Mouse (Mus musculus): ENCODE results near the gene Slc30a3. TPM values are rescaled to one million over a fixed set of nuclear protein-coding genes. Genes with fewer than 3 reads are reported as not detected.

The Slc30a3 gene
- under 1 TPM in 1 of 2 experiments, not detected in 1; 0.55 TPM for total RNA-seq (2023)

DNA sequence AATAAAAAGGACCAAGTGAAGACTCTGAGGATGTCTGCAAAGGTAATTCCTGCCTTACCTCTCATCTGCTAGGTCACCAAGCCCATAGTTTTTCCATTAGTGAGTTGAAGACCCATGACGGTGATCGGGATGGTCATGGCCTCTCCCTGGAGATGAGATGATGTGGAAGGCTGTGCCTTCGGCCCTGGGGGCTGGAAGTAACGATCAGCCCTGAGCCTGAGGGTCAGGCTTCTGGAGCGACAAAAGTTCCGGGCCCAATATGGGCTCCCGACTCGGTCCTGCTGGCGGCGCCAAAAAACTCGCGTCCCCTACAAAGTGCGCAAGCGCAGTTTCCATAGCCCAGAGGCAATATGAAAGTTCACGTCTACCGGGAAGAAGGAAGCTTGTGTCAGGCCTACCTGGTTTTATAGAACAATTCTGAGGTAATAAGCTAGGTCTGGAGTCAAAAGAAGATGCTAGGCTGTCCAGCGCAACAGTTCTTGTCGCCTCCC, at the start of gene Slc30a3:
Gene Slc30a3, minus strand, starts transcription at position 238 of the 491 bp plus-strand sequence.

DNA sequence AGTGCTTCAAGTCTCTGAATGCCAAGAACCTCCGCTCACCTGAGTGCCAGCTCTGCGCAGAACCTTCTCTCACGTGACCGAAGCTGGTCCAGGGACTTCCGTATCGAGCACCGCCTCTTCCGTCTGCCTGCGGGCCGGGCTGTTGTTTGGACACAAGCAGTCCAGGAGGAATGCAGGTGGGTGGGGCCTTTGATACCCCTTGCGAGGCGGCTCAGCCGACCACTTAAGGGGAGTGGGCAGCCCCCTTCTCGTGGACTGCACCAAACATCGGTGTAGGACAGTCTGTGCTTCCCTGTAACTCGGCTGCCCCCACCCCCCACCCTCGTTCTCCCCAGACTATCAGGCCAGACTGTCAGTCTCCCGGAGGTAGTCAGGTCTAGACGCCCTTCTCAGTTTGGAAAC, 46.1 kb upstream of the Slc30a3 start, which contains the start of gene Mpv17:
Gene Mpv17, minus strand, starts transcription at position 100 of the 402 bp plus-strand sequence.

DNA sequence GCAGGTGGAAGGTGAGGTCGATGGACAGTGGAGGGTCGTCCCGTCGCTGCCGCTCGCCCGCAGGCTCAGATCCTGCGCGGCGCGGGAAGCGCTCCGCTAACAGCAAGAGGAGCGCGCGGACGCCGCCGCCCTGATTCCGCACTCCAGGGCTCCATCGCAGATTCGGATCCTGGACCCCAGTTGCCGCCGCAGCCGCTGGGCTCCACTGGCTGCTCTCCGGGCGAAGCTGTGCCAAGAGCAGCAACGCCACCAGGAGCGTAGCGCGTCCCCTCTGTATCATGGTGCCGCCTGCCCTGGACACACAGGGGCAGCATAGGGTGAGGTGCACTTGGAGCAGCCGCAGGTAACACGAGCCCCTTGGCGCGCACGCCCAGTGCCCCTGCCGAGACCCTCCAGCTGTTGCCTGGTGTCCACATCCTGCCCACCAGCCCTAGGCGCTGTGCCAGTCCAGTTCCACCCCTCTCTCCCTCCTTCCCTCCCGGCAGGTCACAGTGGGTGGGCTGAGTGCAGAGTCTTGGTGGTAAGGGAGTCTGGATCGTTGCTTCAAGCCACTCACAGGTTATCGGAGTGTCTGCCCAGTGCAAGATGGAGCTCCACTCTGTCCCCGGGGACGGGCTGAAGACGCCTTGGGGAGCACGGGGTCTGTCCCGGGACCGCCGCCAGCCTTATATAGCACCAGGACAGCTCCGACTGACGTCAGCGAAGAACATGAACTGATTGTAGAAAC, 30.4 kb upstream of the Slc30a3 start, which contains the start of gene Ucn:
Gene Ucn, minus strand, starts transcription at position 589 of the 727 bp plus-strand sequence.

DNA sequence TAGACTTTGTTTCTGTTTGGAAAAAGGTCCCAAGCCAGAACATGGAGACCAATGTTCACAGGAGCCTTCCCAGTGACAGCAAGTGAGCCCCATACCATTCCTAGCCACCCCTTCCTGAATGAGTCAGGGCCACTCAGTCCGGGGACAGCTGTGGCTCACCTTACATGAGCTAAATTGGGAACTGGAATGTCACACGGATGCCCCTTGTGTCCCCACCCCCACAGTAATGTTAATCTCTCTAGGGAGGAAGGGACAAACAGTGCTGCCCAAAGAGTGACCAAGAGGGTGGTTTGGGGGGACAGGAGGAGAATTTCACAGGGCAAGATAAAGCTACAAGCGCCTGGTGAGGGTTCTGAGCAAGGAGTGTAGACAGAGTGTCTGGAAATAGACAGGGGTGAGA, 8.3 kb upstream of the Slc30a3 start, which contains the start of gene Trim54:
Gene Trim54, plus strand, starts transcription at position 359 of the 400 bp plus-strand sequence.

DNA sequence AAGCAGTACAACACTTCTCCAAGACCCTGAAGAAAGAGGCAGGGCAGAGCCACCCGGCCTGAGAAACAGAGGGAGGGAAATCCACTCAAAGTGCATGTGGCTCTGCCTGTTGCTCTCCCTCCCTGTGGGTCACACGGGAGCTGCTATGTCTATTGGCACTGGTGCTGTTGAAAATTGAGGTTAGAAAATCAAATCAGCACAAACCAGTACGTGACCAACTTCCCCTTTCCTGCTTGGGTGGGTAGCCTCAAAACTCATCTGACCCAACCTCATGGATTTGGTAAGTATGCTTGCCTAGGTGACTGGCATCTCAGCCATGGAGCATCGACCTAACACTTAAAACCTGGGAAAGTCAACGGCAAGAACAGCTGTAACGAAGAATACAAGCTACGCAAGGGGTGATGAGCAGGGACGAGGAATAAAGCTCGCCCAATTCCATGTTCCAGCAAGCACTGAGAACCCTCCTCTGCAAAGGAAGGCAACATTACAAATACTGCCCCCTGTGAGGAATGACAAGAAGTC, 2.2 kb downstream of the Slc30a3 start, which contains the start of gene Dnajc5g:
Gene Dnajc5g, plus strand, starts transcription at position 472 of the 522 bp plus-strand sequence.

DNA sequence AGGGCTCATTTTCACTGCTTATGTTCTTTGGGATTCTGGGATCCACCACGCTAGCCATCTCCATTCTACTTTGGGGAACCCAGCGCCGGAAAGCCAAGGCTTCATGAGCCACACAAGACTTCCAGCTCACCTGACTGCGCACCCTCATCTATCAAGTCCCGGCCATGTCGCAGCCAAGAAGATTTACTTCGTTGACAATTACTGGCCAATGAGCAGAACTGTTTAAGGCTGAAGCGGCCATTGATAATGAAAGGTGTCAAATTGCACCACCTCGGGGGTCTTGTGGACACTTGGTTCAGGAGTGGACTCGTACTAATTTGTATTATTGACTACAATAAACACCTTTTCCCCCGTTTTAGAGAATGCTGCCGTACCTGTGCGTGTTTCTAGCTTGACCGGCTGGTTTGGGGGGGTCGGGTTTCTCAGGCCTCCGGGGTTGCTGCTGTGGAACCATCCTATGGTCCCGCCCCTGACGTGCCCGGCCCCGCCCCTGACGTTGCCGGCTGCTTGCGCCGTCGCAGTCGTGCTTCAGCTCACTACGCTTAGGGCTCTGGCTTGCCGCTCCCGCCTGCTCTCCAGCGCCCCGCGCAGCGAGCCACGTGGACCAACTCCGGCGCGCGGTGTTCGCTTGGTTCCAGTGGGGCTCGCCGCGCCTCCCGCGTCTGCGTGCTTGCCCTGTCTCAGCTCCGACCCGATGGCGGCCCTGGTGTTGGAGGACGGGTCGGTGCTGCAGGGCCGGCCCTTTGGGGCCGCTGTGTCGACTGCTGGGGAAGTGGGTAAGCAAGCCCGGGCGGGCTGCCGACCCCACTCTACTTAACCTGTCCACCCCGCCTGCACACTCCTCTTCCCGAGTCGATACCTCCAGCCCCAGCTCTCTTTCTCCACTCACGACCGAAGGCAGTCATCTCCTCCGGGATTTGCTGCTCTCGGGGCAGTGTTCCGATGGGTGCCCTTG, 53.5 kb downstream of the Slc30a3 start, which contains the start of gene Cad:
Gene Cad, plus strand, starts transcription at position 520 of the 955 bp plus-strand sequence.

DNA sequence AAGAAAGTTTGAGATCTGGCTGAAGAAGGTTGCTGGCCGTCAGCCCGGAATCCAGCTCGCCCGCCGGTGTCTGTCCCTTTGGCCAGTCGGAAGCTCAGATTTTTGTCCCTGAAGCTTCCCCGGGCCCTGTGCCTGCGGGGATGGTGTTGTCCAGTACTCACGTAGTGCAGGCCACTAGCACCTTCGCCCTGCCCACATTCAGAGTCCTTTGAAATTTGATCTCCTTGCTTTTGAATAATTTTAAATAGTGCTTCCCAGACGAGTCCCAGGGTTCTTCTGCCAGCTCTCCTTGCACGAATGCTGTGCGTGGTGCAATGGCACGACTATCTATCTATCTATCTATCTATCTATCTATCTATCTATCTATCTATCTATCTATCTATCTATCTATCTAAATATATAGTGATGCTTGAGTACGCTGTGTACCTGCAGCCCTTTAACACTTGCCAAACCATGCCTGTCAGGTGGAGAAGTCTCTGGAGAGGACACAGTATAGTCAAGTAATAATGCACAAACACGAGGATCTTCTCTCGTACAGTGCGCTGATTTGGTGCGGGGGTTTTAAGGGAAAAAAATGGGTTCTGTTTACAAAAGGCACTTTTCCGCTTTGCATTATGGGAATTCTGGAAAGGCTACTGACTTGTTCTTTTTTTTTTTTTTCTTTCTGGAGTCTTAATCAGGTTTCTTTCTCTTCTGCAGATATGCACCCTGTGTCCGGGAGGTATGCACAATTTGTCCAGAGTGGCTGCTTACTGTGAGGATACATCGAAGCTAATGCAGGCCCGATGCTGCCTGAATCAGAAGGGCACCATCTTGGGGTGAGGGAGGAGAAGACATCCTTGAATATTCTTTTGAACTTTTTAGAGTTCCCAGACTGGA, 59.0 kb downstream of the Slc30a3 start, which contains the start of gene Slc5a6:
Gene Slc5a6, minus strand, starts transcription at position 162 of the 879 bp plus-strand sequence.

DNA sequence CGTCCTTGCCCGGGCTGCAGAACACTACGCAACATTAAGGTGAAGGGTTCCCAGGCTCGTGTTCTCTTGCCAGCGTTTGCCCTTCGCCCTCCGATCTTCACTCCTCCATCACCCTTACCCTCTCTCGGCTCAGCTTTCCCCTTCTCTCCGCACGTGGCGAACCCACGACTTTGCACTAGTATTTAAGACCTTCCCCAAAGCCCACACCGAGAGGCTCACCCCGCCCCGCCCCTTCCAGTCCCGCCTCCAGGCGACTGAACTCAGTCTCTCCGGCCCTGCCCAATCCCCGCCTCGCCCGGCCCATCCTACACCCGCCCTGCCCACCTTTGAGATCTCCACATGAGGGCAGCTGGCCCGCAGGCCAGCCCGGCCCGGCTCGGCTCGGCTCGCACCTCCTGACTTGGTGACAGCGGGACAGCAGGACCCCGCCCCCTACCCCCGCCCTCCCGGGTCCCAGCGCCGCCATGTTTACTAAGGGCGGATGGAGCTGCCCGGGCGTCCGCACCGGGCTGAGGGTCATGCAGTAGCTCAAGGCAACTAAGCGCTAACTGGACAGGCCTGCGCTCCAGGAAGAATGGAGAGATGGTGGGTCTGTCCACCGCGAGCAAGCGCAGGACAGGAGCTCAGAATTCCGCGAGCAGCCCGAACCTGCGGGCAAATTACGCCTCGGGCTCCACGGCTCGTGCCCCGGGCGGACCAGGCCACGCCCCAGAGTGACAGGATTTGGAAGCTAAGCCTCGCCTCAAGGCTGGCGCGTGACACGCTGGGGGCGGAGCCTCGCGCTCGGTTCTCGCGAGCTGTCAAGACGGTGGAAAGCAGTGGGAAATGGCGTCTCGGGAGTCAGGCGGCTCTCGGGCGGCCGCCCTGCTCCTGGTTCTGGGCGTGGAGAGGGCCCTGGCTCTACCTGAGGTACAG, 59.9 kb downstream of the Slc30a3 start, which contains the start of gene Atraid:
Gene Atraid, plus strand, starts transcription at position 465 of the 915 bp plus-strand sequence.

Other genes starting within 250 kb of the Slc30a3 start
- 10 to 100 TPM; 55.5 to 55.8 TPM for gene Tmem214, start 240.2 kb downstream of the Slc30a3 start, total RNA-seq (2023)
- gene Agbl5, start 219.5 kb downstream of the Slc30a3 start, total RNA-seq (2023): 10 to 100 TPM; 24.7 to 24.9 TPM
- gene Ost4, start 200.4 kb downstream of the Slc30a3 start, total RNA-seq (2023): 100 to 1,000 TPM; 180 to 190 TPM
- under 1 TPM; 0.73 to 0.98 TPM for gene Emilin1, start 194.8 kb downstream of the Slc30a3 start, total RNA-seq (2023)
- gene Khk, start 186.8 kb downstream of the Slc30a3 start, total RNA-seq (2023): 10 to 100 TPM; 15.4 to 18.0 TPM
- not detected for gene Cgref1, start 162.6 kb downstream of the Slc30a3 start, total RNA-seq (2023)
- gene Preb, start 147.9 kb downstream of the Slc30a3 start, total RNA-seq (2023): 100 to 1,000 TPM; 166 to 187 TPM
- not detected for gene Tcf23, start 139.6 kb downstream of the Slc30a3 start, total RNA-seq (2023)
- gene Atraid, start 59.9 kb downstream of the Slc30a3 start, total RNA-seq (2023): 10 to 100 TPM; 25.9 to 48.3 TPM
- gene Slc5a6, start 59.3 kb downstream of the Slc30a3 start, total RNA-seq (2023): 10 to 100 TPM; 12.3 to 12.4 TPM
- gene Cad, start 53.5 kb downstream of the Slc30a3 start, total RNA-seq (2023): 10 to 100 TPM; 51.5 to 66.7 TPM
- not detected for gene Dnajc5g, start 2.0 kb downstream of the Slc30a3 start, total RNA-seq (2023)
- gene Trim54, start 8.5 kb upstream of the Slc30a3 start, total RNA-seq (2023): not detected
- gene Ucn, start 30.6 kb upstream of the Slc30a3 start, total RNA-seq (2023): not detected
- 10 to 100 TPM; 24.0 to 27.0 TPM for gene Mpv17, start 46.0 kb upstream of the Slc30a3 start, total RNA-seq (2023)
- 1 to 10 TPM; 5.5 to 8.1 TPM for gene Gm29609, start 71.7 kb upstream of the Slc30a3 start, total RNA-seq (2023)
- gene Gtf3c2, start 71.9 kb upstream of the Slc30a3 start, total RNA-seq (2023): 100 to 1,000 TPM; 206 to 216 TPM
- 10 to 100 TPM; 87.5 to 89.2 TPM for gene Snx17, start 85.0 kb upstream of the Slc30a3 start, total RNA-seq (2023)
- 10 to 100 TPM; 39.8 to 43.5 TPM for gene Eif2b4, start 85.2 kb upstream of the Slc30a3 start, total RNA-seq (2023)
- 10 to 100 TPM; 64.4 to 65.3 TPM for gene Zfp513, start 94.1 kb upstream of the Slc30a3 start, total RNA-seq (2023)
- gene Ppm1g, start 112.5 kb upstream of the Slc30a3 start, total RNA-seq (2023): 100 to 1,000 TPM; 127 to 149 TPM
- gene Nrbp1, start 132.6 kb upstream of the Slc30a3 start, total RNA-seq (2023): 100 to 1,000 TPM; 280 to 339 TPM
- 1 to 10 TPM; 1.5 to 2.7 TPM for gene Gm9970, start 133.0 kb upstream of the Slc30a3 start, total RNA-seq (2023)
- gene Krtcap3, start 143.5 kb upstream of the Slc30a3 start, total RNA-seq (2023): 10 to 100 TPM; 19.0 to 25.7 TPM
- gene Ift172, start 182.9 kb upstream of the Slc30a3 start, total RNA-seq (2023): 10 to 100 TPM; 45.7 to 49.5 TPM
- 1 to 10 TPM; 1.3 to 1.4 TPM for gene Fndc4, start 187.8 kb upstream of the Slc30a3 start, total RNA-seq (2023)
- gene Gckr, start 189.2 kb upstream of the Slc30a3 start, total RNA-seq (2023): not detected

Measured in B cell, adult 67 days (primary cell).